Mouse (Mus musculus) stomach, postnatal 0 days (tissue): ENCODE results near the gene Myrf. TPM values are rescaled to one million over a fixed set of nuclear protein-coding genes. Genes with fewer than 3 reads are reported as not detected.

Source experiments
- ATAC-seq: fragments of 200-750 bp; cut with Nextera tagmentation; 2 replicates; pipeline ENCODE4 v1.8.0; 2017; ENCODE audit not compliant: low FRiP score, low TSS enrichment
- DNase-seq: peaks from one replicate; pipeline ENCODE4 v3.0.0-alpha.2; 2016; ENCODE audit warnings: low spot score
- H3K27ac ChIP-seq: fragments of 300-500 bp; sonication (generic); replicated peaks from 2 replicates; pipeline ENCODE4 v1.5.1; 2014; ENCODE audit warnings: mild to moderate bottlenecking, control low read depth
- H3K27me3 ChIP-seq: fragments of 300-500 bp; sonication (generic); 2 replicates; pipeline ENCODE4 v1.6.1; 2014; ENCODE audit warnings: low read length; ENCODE audit not compliant: control insufficient read depth, insufficient read depth
- H3K36me3 ChIP-seq: fragments of 300-500 bp; sonication (generic); 2 replicates; pipeline ENCODE4 v1.6.1; 2014; ENCODE audit warnings: low read length, mixed read lengths; ENCODE audit not compliant: control insufficient read depth, insufficient read depth
- H3K4me1 ChIP-seq: fragments of 300-500 bp; sonication (generic); replicated peaks from 2 replicates; pipeline ENCODE4 v1.6.1; 2014; ENCODE audit warnings: antibody characterized with exemption; ENCODE audit not compliant: control insufficient read depth, insufficient read depth
- H3K4me2 ChIP-seq: fragments of 300-500 bp; sonication (generic); replicated peaks from 2 replicates; pipeline ENCODE4 v1.6.1; 2014; ENCODE audit warnings: low read depth, mild to moderate bottlenecking, control low read depth, moderate library complexity
- H3K4me3 ChIP-seq: fragments of 300-500 bp; sonication (generic); 2 replicates; pipeline ENCODE4 v1.5.1; 2014; ENCODE audit warnings: low read depth, low read length, control low read depth
- H3K9ac ChIP-seq: fragments of 300-500 bp; sonication (generic); 2 replicates; pipeline ENCODE4 v1.6.1; 2014; ENCODE audit warnings: mild to moderate bottlenecking, low read length, control low read depth, mixed read lengths
- H3K9me3 ChIP-seq: fragments of 300-500 bp; sonication (generic); 2 replicates; pipeline ENCODE4 v1.6.1; 2016; ENCODE audit warnings: low read length; ENCODE audit not compliant: control insufficient read depth
- CTCF ChIP-seq: IDR thresholded peaks from 2 replicates; pipeline ENCODE4 v1.5.1; 2016; ENCODE audit warnings: antibody characterized with exemption, low read depth, mild to moderate bottlenecking, moderate library complexity
- EP300 ChIP-seq: optimal IDR thresholded peaks from 2 replicates; pipeline ENCODE3; 2016; ENCODE audit warnings: antibody characterized with exemption
- WGBS: fragments of 180-500 bp; shearing (Covaris S2); extraction: QIAGEN DNeasy Blood & Tissue Kit; methylation state at CpG from one replicate; pipeline ENCODE4 v1.1.7; 2014; 5-methylcytosine and 5-hydroxymethylcytosine counted together
- polyA plus RNA-seq: library from polyadenylated mRNA; unstranded; fragments of >200 nt; fragmentation: Nextera tagmentation; extraction: Ambion mirVana; gene quantifications from 2 replicates; pipeline ENCODE4 v1.2.1, GENCODE M21; 2015

The Myrf gene
- polyA plus RNA-seq, 1 experiment from 2014 or later: 9.6 TPM

DNA sequence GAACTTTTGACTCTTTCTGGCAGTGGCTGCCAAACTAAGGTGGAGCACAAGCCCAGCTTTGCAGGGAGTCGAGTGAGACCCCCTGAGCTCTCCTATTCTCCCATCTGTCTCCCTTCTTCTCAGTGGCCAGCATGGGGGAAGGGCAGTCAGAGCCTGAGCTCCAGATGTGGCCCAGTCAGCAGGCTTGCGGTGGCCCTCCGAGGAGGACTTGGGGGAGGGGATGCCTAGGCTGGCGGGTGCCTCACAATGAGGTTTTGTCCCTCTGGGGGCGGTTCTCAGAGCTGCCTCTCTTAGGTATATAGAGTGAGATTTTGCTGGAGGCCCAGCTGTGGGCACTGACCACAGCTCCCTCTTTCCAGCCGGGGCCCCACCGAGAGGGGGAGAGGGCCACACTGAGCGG is 2.4 kb upstream of the Myrf start:
- H3K9me3 ChIP-seq: no peaks in the 10 kb centered on the region

GRCm38 (mm10) chr19:10239975-10240653 is 434 bp downstream of the Myrf start:
- ATAC-seq: no peak; the same call in 1 of the 2 replicates
- WGBS: under 1% methylated on average over 24 of the region's 26 CpGs
- no peaks in the 10 kb centered on the region for H3K9me3 ChIP-seq
- peak overlapping the region; percentile 66 for H3K9ac ChIP-seq
- peak overlapping the region; percentile 50 for H3K27ac ChIP-seq
- peak overlapping the region; percentile 48 for H3K4me3 ChIP-seq
- peak overlapping the region; percentile 74 for H3K4me2 ChIP-seq
- no peaks in the 10 kb centered on the region for H3K4me1 ChIP-seq
- DNase-seq: no peak
- no peaks in the 10 kb centered on the region for H3K27me3 ChIP-seq
- no peak for TF ChIP-seq EP300
- TF ChIP-seq CTCF: no peak
- H3K36me3 ChIP-seq: no peaks in the 10 kb centered on the region

More for the DNA sequence above, 2.4 kb upstream of the Myrf start:
- Histone ChIP-seq H3K4me2 (no peak overlapping the region), H3K27ac (no peak overlapping the region), H3K36me3 (no peaks in the 10 kb centered on the region), H3K4me3 (no peak overlapping the region), H3K27me3 (no peaks in the 10 kb centered on the region), H3K4me1 (no peaks in the 10 kb centered on the region), H3K9ac (no peak overlapping the region)
- no peak for ATAC-seq
- TF ChIP-seq EP300 (no peak), CTCF (no peak)
- WGBS: 30% methylated on average over 8 of the region's 8 CpGs
- no peak for DNase-seq

GRCm38 (mm10) chr19:10239419-10239818 is 1.1 kb downstream of the Myrf start:
- TF ChIP-seq CTCF (no peak), EP300 (no peak)
- H3K36me3 ChIP-seq: no peaks in the 10 kb centered on the region
- H3K9me3 ChIP-seq: no peaks in the 10 kb centered on the region
- H3K27ac ChIP-seq: peak overlapping the region; percentile 50
- DNase-seq (no peak), ATAC-seq (no peak)
- no peaks in the 10 kb centered on the region for H3K4me1 ChIP-seq
- 45% methylated on average over 2 of the region's 2 CpGs for WGBS
- H3K4me3 ChIP-seq: peak overlapping the region; percentile 48
- H3K27me3 ChIP-seq: no peaks in the 10 kb centered on the region
- H3K9ac ChIP-seq: peak overlapping the region; percentile 66; the same call in 1 of the 2 replicates
- peak overlapping the region; percentile 74 for H3K4me2 ChIP-seq

GRCm38 (mm10) chr19:10238477-10238876 is 2.1 kb downstream of the Myrf start:
- Histone ChIP-seq H3K4me3 (no peak overlapping the region; the same call in 1 of the 2 replicates), H3K4me2 (peak overlapping the region; percentile 74), H3K27ac (peak overlapping the region; percentile 73; the same call in 1 of the 2 replicates), H3K9ac (no peak overlapping the region), H3K4me1 (no peaks in the 10 kb centered on the region), H3K36me3 (no peaks in the 10 kb centered on the region), H3K9me3 (no peaks in the 10 kb centered on the region), H3K27me3 (no peaks in the 10 kb centered on the region)
- 52% methylated on average over 3 of the region's 3 CpGs for WGBS
- ATAC-seq (peak; percentile 45), DNase-seq (peak; percentile 75)
- TF ChIP-seq EP300: no peak
- TF ChIP-seq CTCF: no peak

- Histone ChIP-seq H3K4me1 (no peaks in the 10 kb centered on the region), H3K9me3 (no peaks in the 10 kb centered on the region), H3K27me3 (no peaks in the 10 kb centered on the region), H3K36me3 (no peaks in the 10 kb centered on the region), H3K27ac (peak overlapping the region; percentile 56), H3K9ac (no peak overlapping the region), H3K4me2 (no peak overlapping the region), H3K4me3 (no peak overlapping the region)
- 57% methylated on average over 9 of the region's 9 CpGs for WGBS
- TF ChIP-seq EP300 (no peak), CTCF (no peak)
- peak; percentile 89 for DNase-seq
- peak; percentile 74 for ATAC-seq
Measured at GRCm38 (mm10) chr19:10235784-10236565, 4.6 kb downstream of the Myrf start.
